ENCODE assay signal across 7 mouse cellular contexts in the genomic region with DNA sequence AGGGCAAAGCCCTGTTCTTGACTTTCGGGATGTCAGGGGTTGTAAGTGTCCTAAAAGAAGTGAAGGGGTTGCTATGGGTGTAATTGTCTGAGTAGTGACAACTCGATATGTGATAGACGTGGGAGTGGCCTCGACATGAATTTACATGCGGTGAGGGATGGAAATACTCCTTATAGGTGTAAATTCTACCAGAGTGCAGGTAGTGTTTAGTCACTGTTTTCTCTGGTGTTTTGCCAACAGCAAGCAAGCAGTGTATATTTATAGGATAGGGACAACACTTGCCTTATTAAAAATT. TPM values are rescaled to one million over a fixed set of nuclear protein-coding genes. Genes with fewer than 3 reads are reported as not detected.
DNase-seq lines count a peak whose midpoint lies in the region; ATAC-seq and TF ChIP-seq lines count a peak whose summit lies in the region.

No protein-coding gene starts in this region.

- peaks cover 19% of the 10 kb centered on the region for H3K36me3 ChIP-seq in thymus, adult 2 months (ENCODE audit: control insufficient read depth, insufficient read depth, low read length)
- peaks cover 33% of the 10 kb centered on the region for H3K36me3 ChIP-seq in limb, embryonic 14.5 days (ENCODE audit: control insufficient read depth, insufficient read depth, low read length)
- H3K36me3 ChIP-seq in stomach, embryonic 14.5 days (ENCODE audit: control insufficient read depth, insufficient read depth, low read length) = peaks cover 24% of the 10 kb centered on the region

- H3K4me2 ChIP-seq in limb, embryonic 14.5 days (replicated peaks; ENCODE audit: low read depth, low read length, severe bottlenecking) = peak overlapping the region; percentile 64
- H3K4me2 ChIP-seq in stomach, embryonic 14.5 days (replicated peaks; ENCODE audit: low read depth, low read length) = peak overlapping the region; percentile 46

- intact Hi-C loops in gastrocnemius, postnatal 36 days (cut with DNase I) = no loop called here

- peak overlapping the region; percentile 96 for H3K4me3 ChIP-seq in thymus, adult 2 months (ENCODE audit: control insufficient read depth, insufficient read depth, low read length)
- peak overlapping the region; percentile 56 for H3K4me3 ChIP-seq in limb, embryonic 14.5 days (replicated peaks; ENCODE audit: low read length)
- H3K4me3 ChIP-seq in stomach, embryonic 14.5 days (ENCODE audit: low read depth, low read length) = peak overlapping the region; percentile 76

- WGBS in thymus, adult 2 months = under 1% methylated on average over 5 of the region's 5 CpGs
- 5% methylated on average over 5 of the region's 5 CpGs for WGBS in limb, embryonic 14.5 days
- 2% methylated on average over 5 of the region's 5 CpGs for WGBS in stomach, embryonic 14.5 days

- peaks cover 5% of the 10 kb centered on the region for H3K4me1 ChIP-seq in thymus, adult 2 months (replicated peaks; ENCODE audit: control insufficient read depth, insufficient read depth, low read length)
- peaks cover 6% of the 10 kb centered on the region for H3K4me1 ChIP-seq in limb, embryonic 14.5 days (ENCODE audit: control insufficient read depth, insufficient read depth, low read length)
- H3K4me1 ChIP-seq in stomach, embryonic 14.5 days (ENCODE audit: control insufficient read depth, insufficient read depth, low read length) = peaks cover 6% of the 10 kb centered on the region; the same call in 1 of the 2 replicates

- no peak for TF ChIP-seq POLR2A in thymus, adult 2 months (IDR thresholded peaks at IDR 0.05; ENCODE audit: control insufficient read depth, extremely low read depth, insufficient read depth, low read length, poor library complexity)
- TF ChIP-seq POLR2A in limb, embryonic 14.5 days (IDR thresholded peaks at IDR 0.05; ENCODE audit: borderline replicate concordance, extremely low read depth, insufficient read depth, insufficient read length) = no peak

- H3K27me3 ChIP-seq in thymus, adult 2 months (ENCODE audit: control insufficient read depth, insufficient read depth, low read length) = no peaks in the 10 kb centered on the region
- H3K27me3 ChIP-seq in limb, embryonic 14.5 days (ENCODE audit: control insufficient read depth, insufficient read depth, low read length) = no peaks in the 10 kb centered on the region
- H3K27me3 ChIP-seq in stomach, embryonic 14.5 days (ENCODE audit: control insufficient read depth, insufficient read depth, low read length) = no peaks in the 10 kb centered on the region

- H3K27ac ChIP-seq in thymus, adult 2 months (ENCODE audit: control insufficient read depth, insufficient read depth, low read length) = no peak overlapping the region; the same call in 1 of the 2 replicates
- no peak overlapping the region for H3K27ac ChIP-seq in limb, embryonic 14.5 days (replicated peaks; ENCODE audit: low read depth, low read length)
- no peak overlapping the region for H3K27ac ChIP-seq in stomach, embryonic 14.5 days (ENCODE audit: low read length)

- no peaks in the 10 kb centered on the region for H3K9me3 ChIP-seq in limb, embryonic 14.5 days (ENCODE audit: control insufficient read depth, low read length)
- no peaks in the 10 kb centered on the region for H3K9me3 ChIP-seq in stomach, embryonic 14.5 days (ENCODE audit: control insufficient read depth, low read depth, low read length)

- peak overlapping the region; percentile 62 for H3K9ac ChIP-seq in limb, embryonic 14.5 days (ENCODE audit: low read depth, low read length, severe bottlenecking)
- H3K9ac ChIP-seq in stomach, embryonic 14.5 days (replicated peaks; ENCODE audit: low read depth, low read length) = peak overlapping the region; percentile 79

- ATAC-seq in erythroblast, adult 5-6 weeks (replicated peaks; ENCODE audit: low FRiP score, poor library complexity, severe bottlenecking) = peak; percentile 32; the same call in 1 of the 2 replicates
- no peak for ATAC-seq in limb, embryonic 14.5 days (ENCODE audit: low FRiP score, low read depth)
- ATAC-seq in stomach, embryonic 14.5 days (ENCODE audit: insufficient number of reproducible peaks, insufficient read depth, low FRiP score, low read depth) = no peak

- DNase-seq in thymus, adult 2 months = no peak
- no peak for DNase-seq in thymus, postnatal 0 days (ENCODE audit: low spot score)
- DNase-seq in limb, embryonic 14.5 days (ENCODE audit: low spot score) = no peak
- DNase-seq in adipocyte (ENCODE audit: low spot score) = no peak
- no peak for DNase-seq in gastrocnemius, postnatal 36 days

- TF ChIP-seq CTCF in thymus, adult 2 months (IDR thresholded peaks at IDR 0.05; ENCODE audit: borderline replicate concordance, control insufficient read depth, extremely low read depth, insufficient read depth, low read length, poor library complexity) = no peak

RNA-seq across cellular contexts. Expression of gene Pwp1, which starts 43.1 kb away (rescaled TPM):
- polyA plus RNA-seq in thymus, adult 2 months (2012; rRNA removed) = 15.0 and 16.5 TPM in 2 replicates
- 64.4 and 67.5 TPM in 2 replicates for polyA plus RNA-seq in thymus, postnatal 0 days (2015; fragmentation: Nextera tagmentation; extraction: Ambion mirVana)
- 24.8 and 25.7 TPM in 2 replicates for total RNA-seq in erythroblast, adult 5-6 weeks (2015; ENCODE audit: low replicate concordance)
- 11.4 and 15.8 TPM in 2 replicates for total RNA-seq in erythroblast, adult 5-6 weeks (2017; ENCODE audit: low replicate concordance)
- polyA plus RNA-seq in limb, embryonic 14.5 days (2012; rRNA removed) = 34.6 and 36.1 TPM in 2 replicates
- polyA plus RNA-seq in limb, embryonic 14.5 days (2014; fragmentation: Nextera tagmentation; extraction: Ambion mirVana) = 76.0 and 76.2 TPM in 2 replicates
- 72.2 and 73.6 TPM in 2 replicates for polyA plus RNA-seq in stomach, embryonic 14.5 days (2014; fragmentation: Nextera tagmentation; extraction: Ambion mirVana)
- total RNA-seq in gastrocnemius, postnatal 36 days (2021) = 10 to 100 TPM; 12.2 to 17.8 TPM

RNA-seq across cellular contexts. Expression of gene Prdm4, which starts 44.5 kb away (rescaled TPM):
- polyA plus RNA-seq in thymus, adult 2 months (2012; rRNA removed) = 48.2 and 49.9 TPM in 2 replicates
- 10.6 and 11.0 TPM in 2 replicates for polyA plus RNA-seq in thymus, postnatal 0 days (2015; fragmentation: Nextera tagmentation; extraction: Ambion mirVana)
- total RNA-seq in erythroblast, adult 5-6 weeks (2015; ENCODE audit: low replicate concordance) = 5.4 and 6.3 TPM in 2 replicates
- 3.6 and 9.9 TPM in 2 replicates for total RNA-seq in erythroblast, adult 5-6 weeks (2017; ENCODE audit: low replicate concordance)
- 37.8 and 43.3 TPM in 2 replicates for polyA plus RNA-seq in limb, embryonic 14.5 days (2012; rRNA removed)
- polyA plus RNA-seq in limb, embryonic 14.5 days (2014; fragmentation: Nextera tagmentation; extraction: Ambion mirVana) = 25.0 and 28.5 TPM in 2 replicates
- polyA plus RNA-seq in stomach, embryonic 14.5 days (2014; fragmentation: Nextera tagmentation; extraction: Ambion mirVana) = 22.1 and 23.4 TPM in 2 replicates
- 10 to 100 TPM; 13.4 to 13.6 TPM for total RNA-seq in gastrocnemius, postnatal 36 days (2021)

RNA-seq across cellular contexts. Expression of gene Ascl4, which starts 55.1 kb away (rescaled TPM):
- not detected in 2 replicates for polyA plus RNA-seq in thymus, adult 2 months (2012; rRNA removed)
- 0.15 and 0.33 TPM in 2 replicates for polyA plus RNA-seq in thymus, postnatal 0 days (2015; fragmentation: Nextera tagmentation; extraction: Ambion mirVana)
- not detected in 2 replicates for total RNA-seq in erythroblast, adult 5-6 weeks (2015; ENCODE audit: low replicate concordance)
- total RNA-seq in erythroblast, adult 5-6 weeks (2017; ENCODE audit: low replicate concordance) = not detected in 2 replicates
- polyA plus RNA-seq in limb, embryonic 14.5 days (2012; rRNA removed) = 0.24 and 0.28 TPM in 2 replicates
- polyA plus RNA-seq in limb, embryonic 14.5 days (2014; fragmentation: Nextera tagmentation; extraction: Ambion mirVana) = 0.44 and 0.79 TPM in 2 replicates
- polyA plus RNA-seq in stomach, embryonic 14.5 days (2014; fragmentation: Nextera tagmentation; extraction: Ambion mirVana) = 0.24 and 0.48 TPM in 2 replicates
- not detected for total RNA-seq in gastrocnemius, postnatal 36 days (2021)
